Mouse (Mus musculus) liver, adult (tissue): ENCODE data around the gene Gm20388.
A peak's percentile ranks its signal among the peaks of the same experiment; 100 is the strongest.

ENCODE experiments used
- GATA4 ChIP-seq: IDR thresholded peaks from 2 replicates; pipeline ENCODE4 v1.6.1; 2014; ENCODE audit warnings: mild to moderate bottlenecking, low read length; ENCODE audit not compliant: insufficient replicate concordance

Gm20388 gene

DNA sequence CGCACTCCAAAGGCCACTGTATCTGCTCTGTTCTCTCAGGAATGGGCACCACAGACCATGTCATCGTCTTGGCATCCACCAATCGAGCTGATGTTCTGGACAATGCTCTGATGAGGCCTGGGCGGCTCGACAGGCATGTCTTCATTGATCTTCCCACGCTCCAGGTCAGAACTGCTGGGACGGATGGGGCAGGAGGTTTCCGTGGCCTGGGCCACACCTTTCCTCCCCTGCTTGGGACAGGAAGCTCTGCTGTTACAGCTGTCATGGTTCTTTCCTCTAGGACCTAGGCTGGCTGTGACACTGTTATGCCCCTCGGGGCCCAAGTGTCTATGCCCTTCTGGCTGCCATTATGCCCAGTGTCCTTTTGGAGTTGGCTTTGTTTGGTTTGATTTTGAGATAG lies 3176.6 kb downstream of the Gm20388 start:
- no peak for TF ChIP-seq GATA4

GRCm38 (mm10) chr8:123097216-123097615 lies 3186.6 kb downstream of the Gm20388 start:
- TF ChIP-seq GATA4, result no peak

DNA sequence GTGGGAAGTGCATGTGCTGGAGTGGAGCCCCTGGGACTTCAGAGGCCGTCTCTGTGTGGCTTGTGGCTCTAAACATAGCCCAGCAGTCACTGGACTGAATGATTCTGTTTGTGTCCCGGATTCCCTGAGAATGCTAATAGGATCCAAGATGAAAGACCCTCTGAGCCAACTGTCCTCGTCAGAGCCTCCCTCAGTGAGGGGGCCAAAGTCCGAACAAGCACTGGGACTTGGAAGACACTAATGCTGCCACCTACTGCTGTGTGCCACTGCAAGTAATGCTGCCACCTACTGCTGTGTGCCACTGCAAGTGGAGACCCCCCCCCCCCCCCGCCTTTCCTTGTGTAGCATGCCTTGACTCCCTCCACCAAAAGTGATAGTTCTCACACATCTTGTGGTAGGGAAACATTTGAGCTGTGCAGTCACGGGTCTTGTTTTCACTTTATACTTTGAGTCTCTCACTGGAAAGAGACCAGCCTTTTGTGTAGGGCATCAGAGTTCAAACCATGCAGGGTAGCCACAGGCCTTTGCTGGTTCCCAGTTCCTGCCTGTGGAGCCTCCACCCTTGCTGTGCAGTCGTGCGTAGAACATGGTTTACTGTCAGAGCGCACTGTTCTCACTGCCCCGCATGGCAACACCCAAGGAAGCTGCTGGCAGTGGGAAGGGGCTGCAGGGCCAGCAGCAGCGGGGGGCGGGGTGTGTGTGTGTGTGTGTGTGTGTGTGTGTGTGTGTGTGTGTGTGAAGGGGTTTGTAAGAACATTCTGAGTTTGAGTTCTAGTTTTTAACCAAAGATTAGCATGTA lies 3187.3 kb downstream of the Gm20388 start:
- no peak for TF ChIP-seq GATA4

DNA sequence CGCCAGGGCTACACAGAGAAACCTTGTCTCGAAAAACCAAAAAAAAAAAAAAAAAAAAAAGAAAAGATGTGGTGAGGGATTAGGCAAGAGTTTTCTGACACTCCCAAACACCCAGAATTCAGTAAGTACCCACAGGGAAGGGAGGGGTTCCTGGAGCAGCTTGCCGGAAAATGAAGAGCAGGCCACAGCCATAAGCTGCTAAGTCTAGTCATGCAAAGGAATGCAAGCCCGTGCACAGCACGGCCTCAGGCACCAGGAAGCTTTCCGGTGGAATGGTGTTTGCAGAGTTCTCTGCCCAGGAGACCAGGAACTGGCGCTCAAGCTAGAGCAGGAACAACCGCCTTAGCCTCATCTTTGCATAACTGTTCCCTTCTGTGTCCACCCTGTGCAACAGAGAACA lies 3189.6 kb downstream of the Gm20388 start:
- no peak for TF ChIP-seq GATA4

DNA sequence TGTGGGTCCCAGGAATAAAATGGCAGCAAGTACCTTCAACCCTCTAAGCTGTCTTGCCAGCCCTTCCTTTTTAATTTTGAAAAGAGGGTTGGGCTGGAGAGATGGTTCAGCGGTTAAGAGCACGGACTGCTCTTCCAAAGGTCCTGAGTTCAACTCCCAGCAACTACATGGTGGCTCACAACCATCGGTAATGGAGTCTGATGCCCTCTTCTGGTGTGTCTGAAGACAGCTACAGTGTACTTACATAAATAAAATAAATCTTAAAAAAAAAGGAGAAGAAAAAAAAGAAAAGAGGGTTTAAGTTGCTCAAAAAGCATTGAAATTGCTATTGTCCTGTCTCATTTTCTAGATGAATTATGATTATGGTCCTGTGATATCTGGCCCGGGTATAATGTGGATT lies 3190.6 kb downstream of the Gm20388 start:
- TF ChIP-seq GATA4, result no peak

- TF ChIP-seq GATA4, result peak; percentile 70; the same call in 1 of the 2 replicates
Measured at GRCm38 (mm10) chr8:123101735-123102685, 3191.4 kb downstream of the Gm20388 start, which contains the start of gene Rpl13. Rpl13 (plus strand) TSS chr8:123102350.

DNA sequence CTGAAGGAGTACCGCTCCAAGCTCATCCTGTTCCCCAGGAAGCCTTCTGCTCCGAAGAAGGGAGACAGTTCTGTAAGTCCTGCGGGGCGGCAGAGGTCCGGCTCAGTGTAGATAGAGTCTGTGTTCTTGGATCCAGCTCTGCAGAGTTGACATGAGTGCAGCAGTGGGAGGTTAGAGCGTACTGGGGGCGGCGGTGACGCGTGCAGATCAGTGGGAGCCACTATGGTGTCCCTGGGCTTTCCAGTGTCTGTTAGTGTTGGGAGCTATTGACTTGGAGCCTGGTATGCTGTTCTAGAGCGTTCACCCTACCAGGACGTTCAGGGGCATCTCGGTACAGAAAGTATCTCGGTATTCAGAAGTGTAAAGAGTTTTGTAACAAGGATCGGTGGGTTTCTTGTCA lies 3192.6 kb downstream of the Gm20388 start:
- TF ChIP-seq GATA4, result no peak

GRCm38 (mm10) chr8:123104046-123104767 lies 3193.6 kb downstream of the Gm20388 start:
- no peak for TF ChIP-seq GATA4

- TF ChIP-seq GATA4, result no peak
Measured at GRCm38 (mm10) chr8:123105553-123106326, 3195.1 kb downstream of the Gm20388 start.

DNA sequence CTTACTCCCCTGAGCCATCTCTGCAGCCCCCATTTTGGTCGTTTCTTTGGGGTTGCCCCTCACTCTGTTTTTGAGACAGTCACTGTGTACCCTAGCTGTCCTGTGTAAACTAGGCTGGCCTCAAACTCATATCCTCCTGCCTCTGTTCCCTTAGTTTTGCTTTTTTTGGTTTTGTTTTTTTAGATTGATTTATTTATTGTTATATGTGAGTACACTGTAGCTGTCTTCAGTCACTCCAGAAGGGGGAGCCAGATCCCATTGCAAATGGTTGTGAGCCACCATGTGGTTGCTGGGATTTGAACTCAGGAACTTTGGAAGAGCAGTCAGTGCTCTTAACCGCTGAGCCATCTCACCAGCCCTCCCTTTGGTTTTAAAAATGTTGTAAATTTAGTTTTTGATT lies 3195.9 kb downstream of the Gm20388 start:
- TF ChIP-seq GATA4, result no peak

DNA sequence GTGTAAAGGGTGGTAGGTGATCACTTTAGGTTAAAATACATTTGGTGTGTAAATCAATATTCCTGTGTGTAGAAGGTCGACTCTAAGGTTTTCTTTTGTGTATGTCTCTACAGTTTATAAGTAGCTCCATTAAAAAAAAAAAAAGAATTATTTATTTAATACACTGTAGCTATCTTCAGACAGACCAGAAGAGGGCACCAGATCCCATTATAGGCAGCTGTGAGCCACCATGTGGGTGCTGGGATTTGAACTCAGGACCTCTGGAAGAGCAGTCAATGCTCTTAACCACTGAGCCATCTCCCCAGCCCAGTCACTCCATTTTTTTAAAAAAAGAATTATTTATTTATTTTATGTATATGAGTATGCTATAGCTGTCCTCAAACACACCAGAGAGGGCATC lies 3197.4 kb downstream of the Gm20388 start:
- TF ChIP-seq GATA4, result no peak

GRCm38 (mm10) chr8:123108953-123109352 lies 3198.3 kb downstream of the Gm20388 start:
- no peak for TF ChIP-seq GATA4

GRCm38 (mm10) chr8:123110649-123111048 lies 3200.0 kb downstream of the Gm20388 start:
- TF ChIP-seq GATA4, result no peak

GRCm38 (mm10) chr8:123112892-123113291 lies 3202.3 kb downstream of the Gm20388 start:
- no peak for TF ChIP-seq GATA4
